Mouse (Mus musculus) liver, embryonic 11.5 days (tissue): ENCODE results near the gene Ccdc18. TPM values are rescaled to one million over a fixed set of nuclear protein-coding genes. Genes with fewer than 3 reads are reported as not detected.
"Not testable (repeated sequence)": the region's sequence is repeated elsewhere in the genome, so short reads cannot be mapped to it uniquely, and the experiment has no call there.

ENCODE experiments used
- ATAC-seq: fragments of 200-750 bp; cut with Nextera tagmentation; replicated peaks from 2 replicates; pipeline ENCODE4 v1.8.0; 2017; ENCODE audit warnings: moderate number of reproducible peaks, mild to moderate bottlenecking, moderate TSS enrichment, moderate library complexity; ENCODE audit not compliant: low FRiP score
- DNase-seq: peaks from one replicate; pipeline ENCODE4 v3.0.0-alpha.2; 2017; ENCODE audit warnings: low spot score
- H3K27ac ChIP-seq: fragments of 300-500 bp; sonication (generic); 2 replicates; pipeline ENCODE4 v1.5.1; 2014; ENCODE audit warnings: mild to moderate bottlenecking, low read depth, low read length, control low read depth
- H3K27me3 ChIP-seq: fragments of 300-500 bp; sonication (generic); replicated peaks from 2 replicates; pipeline ENCODE4 v1.6.1; 2014; ENCODE audit warnings: low read length, mixed read lengths; ENCODE audit not compliant: control insufficient read depth, insufficient read depth
- H3K36me3 ChIP-seq: fragments of 300-500 bp; sonication (generic); 2 replicates; pipeline ENCODE4 v1.6.1; 2014; ENCODE audit warnings: mild to moderate bottlenecking, low read length, moderate library complexity, mixed read lengths; ENCODE audit not compliant: control insufficient read depth, insufficient read depth
- H3K4me1 ChIP-seq: fragments of 300-500 bp; sonication (generic); replicated peaks from 2 replicates; pipeline ENCODE4 v1.6.1; 2014; ENCODE audit warnings: low read length, mixed read lengths; ENCODE audit not compliant: control insufficient read depth, insufficient read depth
- H3K4me2 ChIP-seq: fragments of 300-500 bp; sonication (generic); 2 replicates; pipeline ENCODE4 v1.6.1; 2014; ENCODE audit warnings: mild to moderate bottlenecking, control low read depth, moderate library complexity
- H3K4me3 ChIP-seq: fragments of 300-500 bp; sonication (generic); 2 replicates; pipeline ENCODE4 v1.5.1; 2014; ENCODE audit warnings: low read depth, low read length, control low read depth
- H3K9ac ChIP-seq: fragments of 300-500 bp; sonication (generic); 2 replicates; pipeline ENCODE4 v1.6.1; 2014; ENCODE audit warnings: low read depth, low read length, control low read depth
- H3K9me3 ChIP-seq: fragments of 300-500 bp; sonication (generic); 2 replicates; pipeline ENCODE4 v1.6.1; 2016; ENCODE audit warnings: low read length, inconsistent platforms, mixed read lengths; ENCODE audit not compliant: control insufficient read depth
- WGBS: fragments of 180-500 bp; shearing (Covaris S2); extraction: QIAGEN DNeasy Blood & Tissue Kit; methylation state at CpG from one replicate; pipeline ENCODE4 v1.1.7; 2014; 5-methylcytosine and 5-hydroxymethylcytosine counted together
- polyA plus RNA-seq: library from polyadenylated mRNA; unstranded; fragments of >200 nt; fragmentation: Nextera tagmentation; extraction: Ambion mirVana; gene quantifications from 2 replicates; pipeline ENCODE4 v1.2.1, GENCODE M21; 2014

The Ccdc18 gene
- polyA plus RNA-seq, 1 experiment from 2014 or later: 14.2 TPM

DNA sequence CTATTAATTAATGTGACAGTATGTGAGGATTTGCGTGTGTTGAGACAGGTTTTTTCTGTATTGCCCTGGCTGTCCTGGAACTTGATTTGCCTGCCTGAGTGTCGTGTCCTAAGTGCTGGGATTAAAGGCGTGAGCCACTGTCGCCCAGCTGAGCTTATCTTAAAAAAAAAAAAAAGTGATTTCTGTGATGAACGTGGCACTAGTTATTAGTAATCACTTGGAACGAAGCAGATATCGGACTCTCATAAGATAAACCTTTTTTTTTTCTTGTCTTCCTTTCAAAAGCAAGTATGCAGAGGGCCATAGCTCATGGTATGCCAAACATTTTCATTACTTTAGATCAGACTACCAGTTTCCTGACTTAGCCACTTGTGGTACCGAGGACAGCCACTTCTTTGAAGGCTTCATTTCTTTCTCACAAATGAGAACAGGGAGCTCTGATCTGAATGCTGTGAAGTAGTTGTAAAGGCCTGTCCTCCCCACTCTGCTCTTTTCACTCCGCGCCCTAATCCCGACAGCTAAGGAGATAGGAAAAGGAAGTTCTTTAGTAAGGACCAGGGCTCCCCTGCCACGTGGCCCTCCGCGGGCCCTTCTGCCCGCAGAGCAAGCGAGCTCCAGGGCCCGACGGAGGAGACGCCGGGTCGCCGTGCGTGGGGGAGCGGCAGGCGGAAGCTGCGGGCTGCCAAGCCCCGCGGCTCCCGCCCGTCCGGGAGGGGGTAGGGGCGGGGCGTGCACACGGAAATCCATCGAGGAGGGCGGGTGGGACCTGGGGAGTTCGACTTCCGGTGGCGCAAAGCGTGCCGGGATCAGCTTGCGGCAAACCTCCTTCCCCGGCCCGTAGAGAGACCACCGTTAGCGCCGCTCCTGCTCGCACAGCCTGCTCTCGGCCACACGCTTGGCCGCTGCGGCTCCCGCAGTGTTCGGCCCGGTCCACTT is 135.7 kb downstream of the Ccdc18 start, which contains the start of gene Dr1:
TSS of gene Dr1 (plus strand) at position 771 of the 936 bp plus-strand sequence.
- Histone ChIP-seq H3K9ac (peak within 1 kb of the TSS; percentile 97), H3K4me2 (peak within 1 kb of the TSS; percentile 91), H3K27ac (peak within 1 kb of the TSS; percentile 85), H3K4me1 (peaks cover 26% of the 10 kb centered on the region), H3K27me3 (no peaks in the 10 kb centered on the region), H3K36me3 (no peaks in the 10 kb centered on the region; the same call in 1 of the 2 replicates), H3K4me3 (peak within 1 kb of the TSS; percentile 99), H3K9me3 (no peaks in the 10 kb centered on the region)
- WGBS: 2% methylated on average over 54 of the region's 55 CpGs
- peak; percentile 93 for ATAC-seq
- DNase-seq: peak; percentile 87

GRCm38 (mm10) chr5:108269063-108269810 is 136.6 kb downstream of the Ccdc18 start:
- Histone ChIP-seq H3K27ac (peak overlapping the region; percentile 85), H3K4me3 (peak overlapping the region; percentile 99), H3K27me3 (no peaks in the 10 kb centered on the region), H3K9me3 (no peaks in the 10 kb centered on the region), H3K4me2 (peak overlapping the region; percentile 91), H3K4me1 (peaks cover 26% of the 10 kb centered on the region), H3K36me3 (no peaks in the 10 kb centered on the region; the same call in 1 of the 2 replicates), H3K9ac (peak overlapping the region; percentile 97)
- under 1% methylated on average over 44 of the region's 44 CpGs for WGBS
- DNase-seq (peak; percentile 37), ATAC-seq (peak; percentile 60)

- DNase-seq (no peak), ATAC-seq (no peak)
- Histone ChIP-seq H3K36me3 (no peaks in the 10 kb centered on the region; the same call in 1 of the 2 replicates), H3K27ac (peak overlapping the region; percentile 85; the same call in 1 of the 2 replicates), H3K27me3 (no peaks in the 10 kb centered on the region), H3K9ac (peak overlapping the region; percentile 97), H3K4me1 (peaks cover 26% of the 10 kb centered on the region), H3K4me3 (peak overlapping the region; percentile 99), H3K9me3 (no peaks in the 10 kb centered on the region), H3K4me2 (peak overlapping the region; percentile 91)
- 8% methylated on average over 7 of the region's 7 CpGs for WGBS
Measured at GRCm38 (mm10) chr5:108269811-108270151, 137.1 kb downstream of the Ccdc18 start.

GRCm38 (mm10) chr5:108270415-108270814 is 137.7 kb downstream of the Ccdc18 start:
- Histone ChIP-seq H3K4me2 (peak overlapping the region; percentile 91), H3K9me3 (no peaks in the 10 kb centered on the region), H3K4me1 (peaks cover 20% of the 10 kb centered on the region), H3K27me3 (no peaks in the 10 kb centered on the region), H3K9ac (peak overlapping the region; percentile 97), H3K4me3 (peak overlapping the region; percentile 99), H3K36me3 (no peaks in the 10 kb centered on the region; the same call in 1 of the 2 replicates), H3K27ac (no peak overlapping the region)
- DNase-seq (no peak), ATAC-seq (no peak)
- WGBS: 21% methylated on average over 9 of the region's 9 CpGs

- ATAC-seq: not testable (repeated sequence)
- WGBS: 85% methylated on average over 6 of the region's 6 CpGs
- H3K4me3 ChIP-seq: peak overlapping the region; percentile 99
Measured at GRCm38 (mm10) chr5:108271345-108271744, 138.7 kb downstream of the Ccdc18 start.

More at GRCm38 (mm10) chr5:108271345-108271744, 138.7 kb downstream of the Ccdc18 start:
- not testable (repeated sequence) for H3K9me3 ChIP-seq, DNase-seq, H3K27ac ChIP-seq, H3K27me3 ChIP-seq, H3K9ac ChIP-seq, H3K36me3 ChIP-seq
- peaks cover 16% of the 10 kb centered on the region for H3K4me1 ChIP-seq
- H3K4me2 ChIP-seq: peak overlapping the region; percentile 91

Other genes starting within 250 kb of the Ccdc18 start
- 102 and 105 TPM in 2 replicates for gene Rpl5, start 232.4 kb upstream of the Ccdc18 start, polyA plus RNA-seq
- gene Fam69a, start 145.8 kb upstream of the Ccdc18 start, polyA plus RNA-seq: 19.5 and 20.6 TPM in 2 replicates
- 86.3 and 98.5 TPM in 2 replicates for gene Mtf2, start 67.2 kb upstream of the Ccdc18 start, polyA plus RNA-seq
- 45.3 and 46.8 TPM in 2 replicates for gene Tmed5, start 255 bp upstream of the Ccdc18 start, polyA plus RNA-seq
- 57.0 and 60.2 TPM in 2 replicates for gene Dr1, start 136.0 kb downstream of the Ccdc18 start, polyA plus RNA-seq
- gene Pigg, start 179.7 kb downstream of the Ccdc18 start, polyA plus RNA-seq: 3.9 and 4.6 TPM in 2 replicates
- 0.23 and 0.25 TPM in 2 replicates for gene Gm42517, start 235.0 kb downstream of the Ccdc18 start, polyA plus RNA-seq